Mouse (Mus musculus): ENCODE measurements around the gene Tas2r124. TPM values are rescaled to one million over a fixed set of nuclear protein-coding genes. Genes with fewer than 3 reads are reported as not detected.

The Tas2r124 gene
- polyA plus RNA-seq (2021; fragmentation: Nextera tagmentation): not detected in 2 replicates
- long read RNA-seq, experiment 1: 0 reads
- long read RNA-seq, experiment 2: 0 reads

GRCm38 (mm10) chr6:132754430-132754829 lies at the start of gene Tas2r124:
TSS of gene Tas2r124 (plus strand) at chr6:132754730.

DNA sequence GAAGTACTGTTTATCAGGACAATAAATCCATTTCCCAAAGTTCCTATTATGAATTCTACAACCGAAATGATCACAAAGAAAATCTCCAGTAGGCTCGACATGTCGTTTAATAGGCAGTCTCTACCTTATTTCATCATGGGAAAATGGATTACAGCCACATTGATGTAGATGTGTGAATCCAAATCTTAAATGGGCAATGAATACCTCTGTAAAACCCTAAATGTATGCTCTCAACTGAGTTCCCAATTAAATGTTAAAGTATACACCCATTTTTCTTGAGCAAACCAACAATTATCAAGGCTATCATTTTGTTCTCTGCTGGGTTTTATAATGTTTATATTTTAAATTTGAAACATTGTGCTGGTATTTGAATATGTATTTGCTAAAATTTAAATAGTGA lies 42.7 kb upstream of the Tas2r124 start, which contains the start of gene Tas2r122:
TSS of gene Tas2r122 (minus strand) at position 101 of the 400 bp plus-strand sequence.

GRCm38 (mm10) chr6:132737935-132738334 lies 16.6 kb upstream of the Tas2r124 start, which contains the start of gene Tas2r115:
TSS of gene Tas2r115 (minus strand) at chr6:132738035.

GRCm38 (mm10) chr6:132761831-132762230 lies 7.3 kb downstream of the Tas2r124 start, which contains the start of gene Tas2r102:
TSS of gene Tas2r102 (plus strand) at chr6:132762131.

DNA sequence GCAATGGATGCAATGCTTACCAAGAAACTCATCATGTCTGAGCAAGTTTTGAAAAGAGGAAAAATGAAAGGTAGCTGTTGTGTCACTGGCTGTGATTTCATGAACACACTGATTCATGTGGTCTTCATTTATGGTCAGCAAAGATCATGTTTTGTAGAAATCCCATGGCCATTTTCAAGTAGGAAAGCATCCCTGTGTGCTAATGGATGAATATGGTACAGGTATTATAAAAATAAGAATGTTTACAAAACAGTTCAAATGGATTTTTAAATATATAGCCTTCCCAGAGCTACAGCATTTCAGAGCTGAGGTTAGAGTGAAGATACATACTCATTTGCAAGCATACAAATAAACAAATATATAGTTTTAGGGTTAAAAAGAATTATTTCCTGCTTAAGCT lies 23.5 kb downstream of the Tas2r124 start, which contains the start of gene Tas2r136:
TSS of gene Tas2r136 (minus strand) at position 101 of the 400 bp plus-strand sequence.

DNA sequence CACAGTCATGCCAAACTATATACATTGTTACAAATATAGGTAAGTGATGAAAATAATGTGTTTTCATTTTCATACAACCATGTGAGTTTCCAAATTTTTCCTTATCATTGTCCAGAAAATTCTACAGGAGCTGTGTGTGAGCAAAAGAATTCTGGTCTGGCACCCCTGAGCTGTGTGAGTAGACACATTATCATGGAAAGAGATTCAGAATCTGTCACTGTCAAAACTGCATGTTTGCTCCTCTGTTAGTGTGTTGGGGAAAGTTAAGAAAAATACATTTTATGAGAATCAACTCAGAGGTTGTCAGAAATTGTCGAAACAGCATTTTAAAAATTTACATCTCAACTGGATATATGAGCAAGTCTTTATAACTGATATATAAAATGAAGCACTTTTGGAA lies 48.0 kb downstream of the Tas2r124 start, which contains the start of gene Tas2r117:
TSS of gene Tas2r117 (plus strand) at position 301 of the 400 bp plus-strand sequence.

Other genes with a start within 250 kb of the Tas2r124 start
- not detected in 2 replicates for gene Prh1, start 184.9 kb upstream of the Tas2r124 start, polyA plus RNA-seq (2021; fragmentation: Nextera tagmentation)
- gene Prp2, start 158.8 kb upstream of the Tas2r124 start, polyA plus RNA-seq (2021; fragmentation: Nextera tagmentation): not detected in 2 replicates
- gene A630073D07Rik, start 103.2 kb upstream of the Tas2r124 start, polyA plus RNA-seq (2021; fragmentation: Nextera tagmentation): not detected in 2 replicates
- gene Tas2r120, start 97.8 kb upstream of the Tas2r124 start, polyA plus RNA-seq (2021; fragmentation: Nextera tagmentation): not detected in 2 replicates
- not detected in 2 replicates for gene Tas2r121, start 53.7 kb upstream of the Tas2r124 start, polyA plus RNA-seq (2021; fragmentation: Nextera tagmentation)
- not detected in 2 replicates for gene Tas2r122, start 42.8 kb upstream of the Tas2r124 start, polyA plus RNA-seq (2021; fragmentation: Nextera tagmentation)
- not detected in 2 replicates for gene Tas2r115, start 16.7 kb upstream of the Tas2r124 start, polyA plus RNA-seq (2021; fragmentation: Nextera tagmentation)
- gene Tas2r102, start 7.4 kb downstream of the Tas2r124 start, polyA plus RNA-seq (2021; fragmentation: Nextera tagmentation): not detected in 2 replicates
- gene Tas2r136, start 23.4 kb downstream of the Tas2r124 start, polyA plus RNA-seq (2021; fragmentation: Nextera tagmentation): not detected in 2 replicates
- gene Tas2r117, start 48.1 kb downstream of the Tas2r124 start, polyA plus RNA-seq (2021; fragmentation: Nextera tagmentation): not detected in 2 replicates
- not detected in 2 replicates for gene Tas2r123, start 92.4 kb downstream of the Tas2r124 start, polyA plus RNA-seq (2021; fragmentation: Nextera tagmentation)
- gene Tas2r116, start 100.7 kb downstream of the Tas2r124 start, polyA plus RNA-seq (2021; fragmentation: Nextera tagmentation): not detected in 2 replicates
- gene Tas2r110, start 113.3 kb downstream of the Tas2r124 start, polyA plus RNA-seq (2021; fragmentation: Nextera tagmentation): not detected in 2 replicates
- not detected in 2 replicates for gene Tas2r113, start 138.3 kb downstream of the Tas2r124 start, polyA plus RNA-seq (2021; fragmentation: Nextera tagmentation)
- not detected in 2 replicates for gene Tas2r125, start 154.9 kb downstream of the Tas2r124 start, polyA plus RNA-seq (2021; fragmentation: Nextera tagmentation)
- gene Tas2r129, start 196.4 kb downstream of the Tas2r124 start, polyA plus RNA-seq (2021; fragmentation: Nextera tagmentation): not detected in 2 replicates
- gene Tas2r131, start 203.2 kb downstream of the Tas2r124 start, polyA plus RNA-seq (2021; fragmentation: Nextera tagmentation): not detected in 2 replicates
- gene Tas2r109, start 226.2 kb downstream of the Tas2r124 start, polyA plus RNA-seq (2021; fragmentation: Nextera tagmentation): not detected in 2 replicates

Measured in layer of hippocampus, adult 6 months (tissue).